Mouse (Mus musculus): ENCODE results near the gene Ndufs5.

- TF ChIP-seq USF1 (IDR thresholded peaks at IDR 0.05; ENCODE audit: low read depth, low read length) = no peak
- TF ChIP-seq POLR2A (IDR thresholded peaks at IDR 0.05; ENCODE audit: low read depth, low read length) = no peak
- no peak for TF ChIP-seq JUND (conservative IDR thresholded peaks at IDR 0.05; ENCODE audit: low read depth, low read length)
- TF ChIP-seq ELF1 (IDR thresholded peaks at IDR 0.05; ENCODE audit: low read depth, low read length) = no peak
- TF ChIP-seq TBP (conservative IDR thresholded peaks at IDR 0.05; ENCODE audit: low read depth, low read length) = no peak
- TF ChIP-seq UBTF (IDR thresholded peaks at IDR 0.05; ENCODE audit: low read depth, low read length) = no peak
Observed at GRCm38 (mm10) chr4:123669696-123670095, 48.3 kb downstream of the Ndufs5 start.
